Mouse (Mus musculus): ENCODE data around the gene Insl3. TPM values are rescaled to one million over a fixed set of nuclear protein-coding genes. Genes with fewer than 3 reads are reported as not detected.
"Not testable (repeated sequence)": the region's sequence is repeated elsewhere in the genome, so short reads cannot be mapped to it uniquely, and the experiment has no call there.

Gene Insl3
- total and polyA plus RNA-seq, 2 experiments from 2014 or later, result 3.4 TPM; not detected in 1

- TF ChIP-seq CTCF (IDR thresholded peaks at IDR 0.05; ENCODE audit: low read depth), result no peak
- H3K4me2 ChIP-seq (ENCODE audit: low read depth, low read length), result peak overlapping the region; percentile 47
- ATAC-seq, result peak; percentile 36; the same call in 1 of the 2 replicates
- H3K9ac ChIP-seq (replicated peaks; ENCODE audit: low read length), result no peak overlapping the region
- H3K27me3 ChIP-seq (ENCODE audit: insufficient read depth, low read length), result peaks cover 67% of the 10 kb centered on the region
- H3K4me3 ChIP-seq (ENCODE audit: low read length), result peak overlapping the region; percentile 26
- 6% methylated on average over 68 of the region's 68 CpGs for WGBS
- no peaks in the 10 kb centered on the region for H3K36me3 ChIP-seq (ENCODE audit: insufficient read depth, low read length)
- DNase-seq (ENCODE audit: low spot score), result no peak
- H3K4me1 ChIP-seq (ENCODE audit: insufficient read depth, low read length), result 0 out of 2 replicates have a peak, but pooled peaks cover 6% of the 10 kb centered on the region
- no peaks in the 10 kb centered on the region for H3K9me3 ChIP-seq (ENCODE audit: low read length)
- no peak overlapping the region for H3K27ac ChIP-seq
Measured at GRCm38 (mm10) chr8:71693166-71694041, 4.4 kb downstream of the Insl3 start.

- not testable (repeated sequence) for H3K4me3 ChIP-seq (ENCODE audit: low read length); H3K27ac ChIP-seq; H3K9me3 ChIP-seq (ENCODE audit: low read length); H3K4me2 ChIP-seq (ENCODE audit: low read depth, low read length); DNase-seq (ENCODE audit: low spot score); H3K9ac ChIP-seq (replicated peaks; ENCODE audit: low read length); ATAC-seq; H3K4me1 ChIP-seq (ENCODE audit: insufficient read depth, low read length); H3K36me3 ChIP-seq (ENCODE audit: insufficient read depth, low read length)
- H3K27me3 ChIP-seq (ENCODE audit: insufficient read depth, low read length), result peaks cover 48% of the 10 kb centered on the region
- 60% methylated on average over 12 of the region's 12 CpGs for WGBS
- TF ChIP-seq CTCF (IDR thresholded peaks at IDR 0.05; ENCODE audit: low read depth), result peak; percentile 32; the same call in 1 of the 2 replicates
Measured at GRCm38 (mm10) chr8:71695456-71695855, 6.4 kb downstream of the Insl3 start.

GRCm38 (mm10) chr8:71700493-71701269, 11.7 kb downstream of the Insl3 start:
- Histone ChIP-seq H3K36me3 (ENCODE audit: insufficient read depth, low read length) (no peaks in the 10 kb centered on the region), H3K4me1 (ENCODE audit: insufficient read depth, low read length) (no peaks in the 10 kb centered on the region), H3K9me3 (ENCODE audit: low read length) (no peaks in the 10 kb centered on the region), H3K4me3 (ENCODE audit: low read length) (peak overlapping the region; percentile 16; the same call in 1 of the 2 replicates), H3K4me2 (ENCODE audit: low read depth, low read length) (peak overlapping the region; percentile 37; the same call in 1 of the 2 replicates), H3K9ac (replicated peaks; ENCODE audit: low read length) (no peak overlapping the region), H3K27ac (no peak overlapping the region), H3K27me3 (ENCODE audit: insufficient read depth, low read length) (peaks cover 15% of the 10 kb centered on the region; the same call in 1 of the 2 replicates)
- no peak for ATAC-seq
- no peak for DNase-seq (ENCODE audit: low spot score)
- TF ChIP-seq CTCF (IDR thresholded peaks at IDR 0.05; ENCODE audit: low read depth), result no peak
- WGBS, result 13% methylated on average over 29 of the region's 29 CpGs

GRCm38 (mm10) chr8:71701414-71702086, 12.5 kb downstream of the Insl3 start, which contains the start of gene B3gnt3:
B3gnt3 (minus strand) TSS chr8:71701789.
- Histone ChIP-seq H3K9me3 (ENCODE audit: low read length) (no peaks in the 10 kb centered on the region), H3K4me3 (ENCODE audit: low read length) (peak within 1 kb of the TSS; percentile 16; the same call in 1 of the 2 replicates), H3K4me2 (ENCODE audit: low read depth, low read length) (peak within 1 kb of the TSS; percentile 37; the same call in 1 of the 2 replicates), H3K27ac (no peak within 1 kb of the TSS), H3K36me3 (ENCODE audit: insufficient read depth, low read length) (no peaks in the 10 kb centered on the region), H3K27me3 (ENCODE audit: insufficient read depth, low read length) (peaks cover 15% of the 10 kb centered on the region; the same call in 1 of the 2 replicates), H3K9ac (replicated peaks; ENCODE audit: low read length) (no peak within 1 kb of the TSS), H3K4me1 (ENCODE audit: insufficient read depth, low read length) (no peaks in the 10 kb centered on the region)
- TF ChIP-seq CTCF (IDR thresholded peaks at IDR 0.05; ENCODE audit: low read depth), result no peak
- DNase-seq (ENCODE audit: low spot score) (no peak), ATAC-seq (no peak; the same call in 1 of the 2 replicates)
- 22% methylated on average over 29 of the region's 34 CpGs for WGBS

- Histone ChIP-seq H3K27ac (no peak overlapping the region), H3K4me2 (ENCODE audit: low read depth, low read length) (no peak overlapping the region), H3K9me3 (ENCODE audit: low read length) (no peaks in the 10 kb centered on the region), H3K36me3 (ENCODE audit: insufficient read depth, low read length) (no peaks in the 10 kb centered on the region), H3K4me1 (ENCODE audit: insufficient read depth, low read length) (no peaks in the 10 kb centered on the region), H3K9ac (replicated peaks; ENCODE audit: low read length) (no peak overlapping the region), H3K4me3 (ENCODE audit: low read length) (no peak overlapping the region), H3K27me3 (ENCODE audit: insufficient read depth, low read length) (peaks cover 15% of the 10 kb centered on the region; the same call in 1 of the 2 replicates)
- no peak for ATAC-seq
- WGBS, result 31% methylated on average over 4 of the region's 4 CpGs
- DNase-seq (ENCODE audit: low spot score), result no peak
- peak; percentile 17; the same call in 1 of the 2 replicates for TF ChIP-seq CTCF (IDR thresholded peaks at IDR 0.05; ENCODE audit: low read depth)
Measured at GRCm38 (mm10) chr8:71702087-71702432, 13.0 kb downstream of the Insl3 start.

- H3K4me2 ChIP-seq (ENCODE audit: low read depth, low read length), result no peak overlapping the region
Measured at GRCm38 (mm10) chr8:71702923-71703322, 13.9 kb downstream of the Insl3 start.

GRCm38 (mm10) chr8:71703400-71703799, 14.4 kb downstream of the Insl3 start:
- H3K27me3 ChIP-seq (ENCODE audit: insufficient read depth, low read length), result peaks cover 15% of the 10 kb centered on the region; the same call in 1 of the 2 replicates
- not testable (repeated sequence) for H3K4me1 ChIP-seq (ENCODE audit: insufficient read depth, low read length); ATAC-seq; H3K36me3 ChIP-seq (ENCODE audit: insufficient read depth, low read length); H3K4me2 ChIP-seq (ENCODE audit: low read depth, low read length); H3K9ac ChIP-seq (replicated peaks; ENCODE audit: low read length); DNase-seq (ENCODE audit: low spot score); H3K4me3 ChIP-seq (ENCODE audit: low read length); H3K27ac ChIP-seq; H3K9me3 ChIP-seq (ENCODE audit: low read length)

More at GRCm38 (mm10) chr8:71702923-71703322, 13.9 kb downstream of the Insl3 start:
- TF ChIP-seq CTCF (IDR thresholded peaks at IDR 0.05; ENCODE audit: low read depth), result no peak
- Histone ChIP-seq H3K36me3 (ENCODE audit: insufficient read depth, low read length) (no peaks in the 10 kb centered on the region), H3K27me3 (ENCODE audit: insufficient read depth, low read length) (peaks cover 15% of the 10 kb centered on the region; the same call in 1 of the 2 replicates), H3K9me3 (ENCODE audit: low read length) (no peaks in the 10 kb centered on the region), H3K9ac (replicated peaks; ENCODE audit: low read length) (no peak overlapping the region), H3K4me3 (ENCODE audit: low read length) (no peak overlapping the region), H3K27ac (no peak overlapping the region), H3K4me1 (ENCODE audit: insufficient read depth, low read length) (no peaks in the 10 kb centered on the region)
- WGBS, result 88% methylated on average over 3 of the region's 3 CpGs
- no peak for DNase-seq (ENCODE audit: low spot score)
- no peak for ATAC-seq

Data from hindbrain, postnatal 0 days (tissue).